Mouse (Mus musculus): Measurements from ENCODE around the gene Wnt1. TPM values are rescaled to one million over a fixed set of nuclear protein-coding genes. Genes with fewer than 3 reads are reported as not detected.

Gene Wnt1
- polyA plus RNA-seq, 1 experiment from 2014 or later: not detected

- H3K36me3 ChIP-seq (ENCODE audit: insufficient read depth, low read length): peaks cover 29% of the 10 kb centered on the region
- no peak overlapping the region for H3K27ac ChIP-seq
- peaks cover 10% of the 10 kb centered on the region for H3K4me1 ChIP-seq (replicated peaks; ENCODE audit: insufficient read depth, low read length)
- H3K9me3 ChIP-seq (replicated peaks; ENCODE audit: low read length): no peaks in the 10 kb centered on the region
- H3K4me2 ChIP-seq (ENCODE audit: low read length): no peak overlapping the region
- H3K27me3 ChIP-seq (ENCODE audit: insufficient read depth, low read length): peaks cover 21% of the 10 kb centered on the region
- no peak for ATAC-seq (replicated peaks; ENCODE audit: low FRiP score, low read depth)
- no peak for DNase-seq (ENCODE audit: low spot score)
- no peak for TF ChIP-seq CTCF (IDR thresholded peaks at IDR 0.05; ENCODE audit: low read depth)
- no peak overlapping the region for H3K9ac ChIP-seq (ENCODE audit: low read depth, low read length)
- no peak overlapping the region for H3K4me3 ChIP-seq (replicated peaks; ENCODE audit: low read depth, low read length)
- 82% methylated on average over 20 of the region's 20 CpGs for WGBS
These were observed 23.2 kb downstream of the Wnt1 start for GRCm38 (mm10) chr15:98812741-98813424.

GRCm38 (mm10) chr15:98818171-98818570 lies 28.5 kb downstream of the Wnt1 start:
- WGBS: 87% methylated on average over 7 of the region's 7 CpGs
- peaks cover 37% of the 10 kb centered on the region for H3K36me3 ChIP-seq (ENCODE audit: insufficient read depth, low read length)
- no peaks in the 10 kb centered on the region for H3K4me1 ChIP-seq (replicated peaks; ENCODE audit: insufficient read depth, low read length)
- H3K27me3 ChIP-seq (ENCODE audit: insufficient read depth, low read length): no peaks in the 10 kb centered on the region
- TF ChIP-seq CTCF (IDR thresholded peaks at IDR 0.05; ENCODE audit: low read depth): no peak
- H3K9me3 ChIP-seq (replicated peaks; ENCODE audit: low read length): no peaks in the 10 kb centered on the region
- no peak overlapping the region for H3K4me3 ChIP-seq (replicated peaks; ENCODE audit: low read depth, low read length)
- H3K4me2 ChIP-seq (ENCODE audit: low read length): no peak overlapping the region
- no peak for ATAC-seq (replicated peaks; ENCODE audit: low FRiP score, low read depth)
- no peak overlapping the region for H3K9ac ChIP-seq (ENCODE audit: low read depth, low read length)
- no peak for DNase-seq (ENCODE audit: low spot score)
- H3K27ac ChIP-seq: no peak overlapping the region

GRCm38 (mm10) chr15:98820937-98821336 lies 31.3 kb downstream of the Wnt1 start:
- Histone ChIP-seq H3K4me3 (replicated peaks; ENCODE audit: low read depth, low read length) (no peak overlapping the region), H3K4me1 (replicated peaks; ENCODE audit: insufficient read depth, low read length) (no peaks in the 10 kb centered on the region), H3K9ac (ENCODE audit: low read depth, low read length) (no peak overlapping the region), H3K27ac (no peak overlapping the region), H3K9me3 (replicated peaks; ENCODE audit: low read length) (no peaks in the 10 kb centered on the region), H3K27me3 (ENCODE audit: insufficient read depth, low read length) (no peaks in the 10 kb centered on the region), H3K4me2 (ENCODE audit: low read length) (no peak overlapping the region), H3K36me3 (ENCODE audit: insufficient read depth, low read length) (peaks cover 27% of the 10 kb centered on the region)
- WGBS: 94% methylated on average over 4 of the region's 4 CpGs
- TF ChIP-seq CTCF (IDR thresholded peaks at IDR 0.05; ENCODE audit: low read depth): no peak
- ATAC-seq (replicated peaks; ENCODE audit: low FRiP score, low read depth) (no peak), DNase-seq (ENCODE audit: low spot score) (no peak)

GRCm38 (mm10) chr15:98821403-98821802 lies 31.7 kb downstream of the Wnt1 start:
- Histone ChIP-seq H3K9ac (ENCODE audit: low read depth, low read length) (no peak overlapping the region), H3K9me3 (replicated peaks; ENCODE audit: low read length) (no peaks in the 10 kb centered on the region), H3K4me1 (replicated peaks; ENCODE audit: insufficient read depth, low read length) (no peaks in the 10 kb centered on the region), H3K27me3 (ENCODE audit: insufficient read depth, low read length) (no peaks in the 10 kb centered on the region), H3K4me2 (ENCODE audit: low read length) (no peak overlapping the region), H3K27ac (no peak overlapping the region), H3K4me3 (replicated peaks; ENCODE audit: low read depth, low read length) (no peak overlapping the region), H3K36me3 (ENCODE audit: insufficient read depth, low read length) (peaks cover 27% of the 10 kb centered on the region)
- TF ChIP-seq CTCF (IDR thresholded peaks at IDR 0.05; ENCODE audit: low read depth): peak; percentile 41; the same call in 1 of the 2 replicates
- DNase-seq (ENCODE audit: low spot score) (no peak), ATAC-seq (replicated peaks; ENCODE audit: low FRiP score, low read depth) (no peak)
- 45% methylated on average over 10 of the region's 10 CpGs for WGBS

GRCm38 (mm10) chr15:98822147-98822546 lies 32.5 kb downstream of the Wnt1 start:
- ATAC-seq (replicated peaks; ENCODE audit: low FRiP score, low read depth) (no peak), DNase-seq (ENCODE audit: low spot score) (no peak)
- Histone ChIP-seq H3K4me3 (replicated peaks; ENCODE audit: low read depth, low read length) (no peak overlapping the region), H3K36me3 (ENCODE audit: insufficient read depth, low read length) (peaks cover 27% of the 10 kb centered on the region), H3K27me3 (ENCODE audit: insufficient read depth, low read length) (no peaks in the 10 kb centered on the region), H3K4me1 (replicated peaks; ENCODE audit: insufficient read depth, low read length) (no peaks in the 10 kb centered on the region), H3K9ac (ENCODE audit: low read depth, low read length) (no peak overlapping the region), H3K27ac (no peak overlapping the region), H3K9me3 (replicated peaks; ENCODE audit: low read length) (no peaks in the 10 kb centered on the region), H3K4me2 (ENCODE audit: low read length) (no peak overlapping the region)
- TF ChIP-seq CTCF (IDR thresholded peaks at IDR 0.05; ENCODE audit: low read depth): no peak
- 92% methylated on average over 5 of the region's 5 CpGs for WGBS

GRCm38 (mm10) chr15:98823434-98823833 lies 33.8 kb downstream of the Wnt1 start:
- 68% methylated on average over 3 of the region's 3 CpGs for WGBS
- no peaks in the 10 kb centered on the region for H3K27me3 ChIP-seq (ENCODE audit: insufficient read depth, low read length)
- peaks cover 26% of the 10 kb centered on the region for H3K36me3 ChIP-seq (ENCODE audit: insufficient read depth, low read length)
- no peak overlapping the region for H3K4me3 ChIP-seq (replicated peaks; ENCODE audit: low read depth, low read length)
- ATAC-seq (replicated peaks; ENCODE audit: low FRiP score, low read depth) (no peak), DNase-seq (ENCODE audit: low spot score) (no peak)
- peak; percentile 48 for TF ChIP-seq CTCF (IDR thresholded peaks at IDR 0.05; ENCODE audit: low read depth)
- no peak overlapping the region for H3K27ac ChIP-seq
- H3K4me2 ChIP-seq (ENCODE audit: low read length): no peak overlapping the region
- H3K9me3 ChIP-seq (replicated peaks; ENCODE audit: low read length): no peaks in the 10 kb centered on the region
- no peaks in the 10 kb centered on the region for H3K4me1 ChIP-seq (replicated peaks; ENCODE audit: insufficient read depth, low read length)
- no peak overlapping the region for H3K9ac ChIP-seq (ENCODE audit: low read depth, low read length)

GRCm38 (mm10) chr15:98827611-98828011 lies 38.0 kb downstream of the Wnt1 start:
- H3K9me3 ChIP-seq (replicated peaks; ENCODE audit: low read length): no peaks in the 10 kb centered on the region
- no peaks in the 10 kb centered on the region for H3K27me3 ChIP-seq (ENCODE audit: insufficient read depth, low read length)
- peaks cover 15% of the 10 kb centered on the region; the same call in 1 of the 2 replicates for H3K36me3 ChIP-seq (ENCODE audit: insufficient read depth, low read length)
- no peaks in the 10 kb centered on the region for H3K4me1 ChIP-seq (replicated peaks; ENCODE audit: insufficient read depth, low read length)
- TF ChIP-seq CTCF (IDR thresholded peaks at IDR 0.05; ENCODE audit: low read depth): no peak
- DNase-seq (ENCODE audit: low spot score) (no peak), ATAC-seq (replicated peaks; ENCODE audit: low FRiP score, low read depth) (no peak)
- H3K27ac ChIP-seq: no peak overlapping the region
- H3K9ac ChIP-seq (ENCODE audit: low read depth, low read length): no peak overlapping the region
- H3K4me3 ChIP-seq (replicated peaks; ENCODE audit: low read depth, low read length): no peak overlapping the region
- WGBS: 92% methylated on average over 7 of the region's 7 CpGs
- no peak overlapping the region for H3K4me2 ChIP-seq (ENCODE audit: low read length)

All from kidney, postnatal 0 days (tissue).